8 mouse cellular contexts compared by ENCODE assay signal in genomic region chr12:55230520-55230861, GRCm38 (mm10). TPM values are rescaled to one million over a fixed set of nuclear protein-coding genes. Genes with fewer than 3 reads are reported as not detected.
DNase-seq lines count a peak whose midpoint lies in the region; ATAC-seq and TF ChIP-seq lines count a peak whose summit lies in the region.
"Not testable (repeated sequence)": the region's sequence is repeated elsewhere in the genome, so short reads cannot be mapped to it uniquely, and the experiment has no call there.

No protein-coding gene starts in this region.

- not testable (repeated sequence) for H3K79me2 ChIP-seq in MEL (ENCODE audit: control insufficient read depth, insufficient read depth, low read length, poor library complexity)

- not testable (repeated sequence) for H3K4me1 ChIP-seq in MEL (ENCODE audit: control insufficient read depth in 1 of 2, insufficient read depth in 2 of 2, low read length in 2 of 2); embryonic facial prominence, embryonic 11.5 days (ENCODE audit: control insufficient read depth, insufficient read depth, low read length); hindbrain, embryonic 15.5 days (replicated peaks); limb, embryonic 11.5 days (ENCODE audit: control insufficient read depth, insufficient read depth, low read length); lung, postnatal 0 days (ENCODE audit: insufficient read depth, low read depth, low read length); neural tube, embryonic 13.5 days (replicated peaks)

- TF ChIP-seq CTCF in MEL (IDR thresholded peaks at IDR 0.05 in 2 of 3, conservative IDR thresholded peaks at IDR 0.05 in 1 of 3; ENCODE audit: control insufficient read depth in 1 of 3, insufficient read depth in 1 of 3, low read depth in 2 of 3, low read length in 3 of 3, poor library complexity in 1 of 3, severe bottlenecking in 1 of 3); gastrocnemius, adult 2 months (IDR thresholded peaks at IDR 0.05); lung, postnatal 0 days (IDR thresholded peaks at IDR 0.05): not testable (repeated sequence)

- H3K9ac ChIP-seq in MEL (ENCODE audit: control insufficient read depth, low read depth, low read length, poor library complexity, severe bottlenecking) = peak overlapping the region; percentile 60
- not testable (repeated sequence) for H3K9ac ChIP-seq in embryonic facial prominence, embryonic 11.5 days (replicated peaks; ENCODE audit: low read length); hindbrain, embryonic 15.5 days; limb, embryonic 11.5 days (ENCODE audit: low read length); lung, postnatal 0 days (replicated peaks; ENCODE audit: low read depth)
- H3K9ac ChIP-seq in neural tube, embryonic 13.5 days = 0 out of 2 replicates have a peak overlapping the region, but pooled peaks have one; percentile 54

- TF ChIP-seq EP300 in MEL (IDR thresholded peaks at IDR 0.05; ENCODE audit: low read depth in 1 of 2, low read length in 2 of 2); lung, postnatal 0 days (IDR thresholded peaks at IDR 0.05): not testable (repeated sequence)

- not testable (repeated sequence) for H3K9me3 ChIP-seq in MEL (replicated peaks; ENCODE audit: insufficient read depth, low read length); embryonic facial prominence, embryonic 11.5 days (replicated peaks; ENCODE audit: control insufficient read depth, low read length); hindbrain, embryonic 15.5 days; limb, embryonic 11.5 days (ENCODE audit: control insufficient read depth, low read length); lung, postnatal 0 days (ENCODE audit: low read length); neural tube, embryonic 13.5 days

- intact Hi-C loops in gastrocnemius, adult 2 months (cut with DNase I) = not testable (repeated sequence)

- H3K4me3 ChIP-seq in MEL (ENCODE audit: control insufficient read depth in 1 of 2, insufficient read depth in 1 of 2, low read depth in 2 of 2, low read length in 2 of 2) = peak overlapping the region; percentile 61 to 62; a peak in 3 of 4 replicates
- H3K4me3 ChIP-seq in embryonic facial prominence, embryonic 11.5 days (ENCODE audit: low read depth, low read length) = peak overlapping the region; percentile 29
- H3K4me3 ChIP-seq in gastrocnemius, adult 2 months = peak overlapping the region; percentile 69
- peak overlapping the region; percentile 39 for H3K4me3 ChIP-seq in hindbrain, embryonic 15.5 days
- peak overlapping the region; percentile 26 for H3K4me3 ChIP-seq in limb, embryonic 11.5 days (ENCODE audit: low read depth, low read length)
- peak overlapping the region; percentile 26; the same call in 1 of the 2 replicates for H3K4me3 ChIP-seq in lung, postnatal 0 days (ENCODE audit: low read depth, low read length)
- H3K4me3 ChIP-seq in neural tube, embryonic 13.5 days = peak overlapping the region; percentile 38

- H3K36me3 ChIP-seq in MEL (ENCODE audit: control insufficient read depth in 1 of 2, insufficient read depth in 2 of 2, low read length in 2 of 2); embryonic facial prominence, embryonic 11.5 days (replicated peaks; ENCODE audit: control insufficient read depth, insufficient read depth, low read depth, low read length); hindbrain, embryonic 15.5 days; limb, embryonic 11.5 days (ENCODE audit: control insufficient read depth, insufficient read depth, low read length); lung, postnatal 0 days (ENCODE audit: insufficient read depth, low read length); neural tube, embryonic 13.5 days: not testable (repeated sequence)

- TF ChIP-seq POLR2A in MEL (IDR thresholded peaks at IDR 0.05; ENCODE audit: control insufficient read depth in 1 of 2, insufficient read depth in 1 of 2, low read depth in 1 of 2, low read length in 2 of 2, poor library complexity in 1 of 2) = not testable (repeated sequence)

- H3K4me2 ChIP-seq in embryonic facial prominence, embryonic 11.5 days (ENCODE audit: low read depth, low read length); hindbrain, embryonic 15.5 days; limb, embryonic 11.5 days (ENCODE audit: low read depth, severe bottlenecking); lung, postnatal 0 days (replicated peaks; ENCODE audit: low read depth, low read length): not testable (repeated sequence)
- peak overlapping the region; percentile 34; the same call in 1 of the 2 replicates for H3K4me2 ChIP-seq in neural tube, embryonic 13.5 days

- WGBS in embryonic facial prominence, embryonic 11.5 days = 0% methylated on average over 8 of the region's 25 CpGs
- WGBS in hindbrain, embryonic 15.5 days = 2% methylated on average over 13 of the region's 25 CpGs
- WGBS in limb, embryonic 11.5 days = 0% methylated on average over 9 of the region's 25 CpGs
- 2% methylated on average over 9 of the region's 25 CpGs for WGBS in lung, postnatal 0 days
- WGBS in neural tube, embryonic 13.5 days = under 1% methylated on average over 13 of the region's 25 CpGs

- not testable (repeated sequence) for H3K27ac ChIP-seq in MEL (ENCODE audit: control insufficient read depth, low read depth, low read length); embryonic facial prominence, embryonic 11.5 days (replicated peaks; ENCODE audit: low read depth, low read length); hindbrain, embryonic 15.5 days (replicated peaks); limb, embryonic 11.5 days (replicated peaks; ENCODE audit: low read depth, low read length); lung, postnatal 0 days (ENCODE audit: low read length); neural tube, embryonic 13.5 days (replicated peaks)
- peak overlapping the region; percentile 75 for H3K27ac ChIP-seq in gastrocnemius, adult 2 months

- H3K27me3 ChIP-seq in MEL (ENCODE audit: control insufficient read depth in 1 of 2, insufficient read depth in 2 of 2, low read length in 2 of 2); embryonic facial prominence, embryonic 11.5 days (ENCODE audit: control insufficient read depth, insufficient read depth, low read length); hindbrain, embryonic 15.5 days; limb, embryonic 11.5 days (ENCODE audit: control insufficient read depth, insufficient read depth, low read length); lung, postnatal 0 days (replicated peaks; ENCODE audit: insufficient read depth, low read length); neural tube, embryonic 13.5 days: not testable (repeated sequence)

- ATAC-seq in embryonic facial prominence, embryonic 11.5 days (replicated peaks; ENCODE audit: insufficient number of reproducible peaks, low FRiP score, low TSS enrichment, low read depth); hindbrain, embryonic 15.5 days (ENCODE audit: low FRiP score, low read depth); limb, embryonic 11.5 days (ENCODE audit: insufficient number of reproducible peaks, low FRiP score, low TSS enrichment, low read depth): not testable (repeated sequence)
- ATAC-seq in lung, postnatal 0 days = peak; percentile 40
- peak; percentile 46; the same call in 1 of the 2 replicates for ATAC-seq in neural tube, embryonic 13.5 days (ENCODE audit: low read depth)

- TF ChIP-seq RAD21 in MEL (IDR thresholded peaks at IDR 0.05; ENCODE audit: low read depth, low read length) = not testable (repeated sequence)

- DNase-seq in MEL (ENCODE audit: low read depth, low spot score); embryonic facial prominence, embryonic 11.5 days (ENCODE audit: low spot score); gastrocnemius, adult 2 months; limb, embryonic 11.5 days (ENCODE audit: low spot score); lung, postnatal 0 days (ENCODE audit: low spot score): not testable (repeated sequence)
- peak; percentile 7 to 9 for DNase-seq in thymus, postnatal 10 days (ENCODE audit: low spot score in 2 of 2)

RNA-seq across cellular contexts. Expression of gene Srp54c, which starts 0.5 kb away (rescaled TPM):
- 59.2 and 60.0 TPM in 2 replicates for total RNA-seq in MEL (2012; rRNA removed)
- 10 to 100 TPM in 1 of 2 experiments, not detected in 1; 61.2 TPM for polyA plus RNA-seq in MEL (2012; ENCODE audit: insufficient read depth in 1 of 2, insufficient read length in 2 of 2, low read depth in 1 of 2, low replicate concordance in 2 of 2, missing spikeins in 1 of 2)
- 85.3 and 97.2 TPM in 2 replicates for polyA plus RNA-seq in embryonic facial prominence, embryonic 11.5 days (2014; fragmentation: Nextera tagmentation; extraction: Ambion mirVana)
- 10 to 100 TPM; 28.1 to 30.5 TPM for total RNA-seq in gastrocnemius, adult 2 months (2021)
- polyA plus RNA-seq in hindbrain, embryonic 15.5 days (2015; fragmentation: Nextera tagmentation; extraction: Ambion mirVana) = 70.6 and 74.6 TPM in 2 replicates
- polyA plus RNA-seq in limb, embryonic 11.5 days (2014; fragmentation: Nextera tagmentation; extraction: Ambion mirVana) = 64.9 and 72.0 TPM in 2 replicates
- polyA plus RNA-seq in lung, postnatal 0 days (2015; fragmentation: Nextera tagmentation; extraction: Ambion mirVana) = 52.8 and 57.9 TPM in 2 replicates
- polyA plus RNA-seq in neural tube, embryonic 13.5 days (2015; fragmentation: Nextera tagmentation; extraction: Ambion mirVana) = 83.2 and 88.1 TPM in 2 replicates

RNA-seq across cellular contexts. Expression of gene 1700047I17Rik2, which starts 31.1 kb away (rescaled TPM):
- total RNA-seq in MEL (2012; rRNA removed) = not detected in 2 replicates
- 1 to 10 TPM in 1 of 2 experiments, not detected in 1; 9.6 TPM for polyA plus RNA-seq in MEL (2012; ENCODE audit: insufficient read depth in 1 of 2, insufficient read length in 2 of 2, low read depth in 1 of 2, low replicate concordance in 2 of 2, missing spikeins in 1 of 2)
- polyA plus RNA-seq in embryonic facial prominence, embryonic 11.5 days (2014; fragmentation: Nextera tagmentation; extraction: Ambion mirVana) = 3.2 and 3.3 TPM in 2 replicates
- total RNA-seq in gastrocnemius, adult 2 months (2021) = 1 to 10 TPM in 1 of 2 experiments, under 1 TPM in 1; 0.59 to 5.4 TPM
- polyA plus RNA-seq in hindbrain, embryonic 15.5 days (2015; fragmentation: Nextera tagmentation; extraction: Ambion mirVana) = not detected in 2 replicates
- 4.8 and 5.5 TPM in 2 replicates for polyA plus RNA-seq in limb, embryonic 11.5 days (2014; fragmentation: Nextera tagmentation; extraction: Ambion mirVana)
- not detected in 2 replicates for polyA plus RNA-seq in lung, postnatal 0 days (2015; fragmentation: Nextera tagmentation; extraction: Ambion mirVana)
- not detected in 2 replicates for polyA plus RNA-seq in neural tube, embryonic 13.5 days (2015; fragmentation: Nextera tagmentation; extraction: Ambion mirVana)
